Mouse (Mus musculus) G1E (cell line): ENCODE results near the gene 2010111I01Rik.

ENCODE experiments used
- CTCF ChIP-seq: IDR thresholded peaks from 2 replicates; pipeline ENCODE4 v1.5.1; 2012; ENCODE audit warnings: low read depth, low read length, inconsistent platforms, mixed read lengths
- GATA1 ChIP-seq: IDR thresholded peaks from 2 replicates; pipeline ENCODE4 v1.6.1; 2012; ENCODE audit warnings: borderline replicate concordance, low read length, inconsistent platforms, mixed read lengths
- GATA2 ChIP-seq: IDR thresholded peaks from 2 replicates; pipeline ENCODE4 v1.6.1; 2012; ENCODE audit warnings: low read depth, low read length, inconsistent platforms, borderline replicate concordance
- POLR2AphosphoS5 ChIP-seq: IDR thresholded peaks from 2 replicates; pipeline ENCODE4 v1.6.1; 2012; ENCODE audit warnings: low read depth, low read length, inconsistent platforms; ENCODE audit not compliant: insufficient replicate concordance
- TAL1 ChIP-seq: conservative IDR thresholded peaks from 2 replicates; pipeline ENCODE4 v1.6.1; 2012; ENCODE audit warnings: low read depth, low read length, inconsistent platforms, mixed read lengths

DNA sequence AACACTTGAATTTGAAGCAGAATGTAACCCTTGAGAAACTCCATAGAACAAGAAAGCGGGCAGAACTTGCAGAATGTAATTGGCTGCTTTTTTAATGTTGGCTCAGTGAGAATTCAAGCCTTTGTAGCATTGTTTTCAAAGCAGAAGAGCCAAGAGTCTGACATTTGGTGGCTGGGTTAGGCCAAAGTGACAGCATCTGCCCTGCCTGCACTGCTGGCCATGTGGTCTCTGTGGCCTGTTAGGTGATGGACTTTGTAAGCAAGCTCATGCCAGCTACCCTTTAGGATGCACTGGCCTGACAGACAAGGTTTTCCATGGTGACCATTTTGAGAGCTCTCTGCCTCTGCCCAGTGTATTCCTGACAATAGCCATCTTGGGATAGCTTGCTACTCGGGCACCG, 333.2 kb downstream of the 2010111I01Rik start:
- TF ChIP-seq GATA1 (no peak), CTCF (no peak), TAL1 (no peak), GATA2 (no peak), POLR2AphosphoS5 (no peak)
